Mouse (Mus musculus) stomach, embryonic 14.5 days (tissue): Measurements from ENCODE around the gene Nfib. TPM values are rescaled to one million over a fixed set of nuclear protein-coding genes. Genes with fewer than 3 reads are reported as not detected.
A peak's percentile ranks its signal among the peaks of the same experiment; 100 is the strongest.

Source experiments
- ATAC-seq: fragments of 200-750 bp; cut with Nextera tagmentation; 2 replicates; pipeline ENCODE4 v1.8.0; 2017; ENCODE audit warnings: low read depth, moderate TSS enrichment; ENCODE audit not compliant: insufficient number of reproducible peaks, insufficient read depth, low FRiP score
- H3K27ac ChIP-seq: fragments of 300-500 bp; sonication (generic); 2 replicates; pipeline ENCODE4 v1.5.1; 2014; ENCODE audit warnings: mild to moderate bottlenecking, low read length, moderate library complexity, mixed read lengths
- H3K27me3 ChIP-seq: fragments of 300-500 bp; sonication (generic); 2 replicates; pipeline ENCODE4 v1.6.1; 2014; ENCODE audit warnings: low read length, control low read depth, mixed read lengths; ENCODE audit not compliant: control insufficient read depth, insufficient read depth
- H3K36me3 ChIP-seq: fragments of 300-500 bp; sonication (generic); 2 replicates; pipeline ENCODE4 v1.6.1; 2014; ENCODE audit warnings: mild to moderate bottlenecking, control low read depth, low read length, moderate library complexity, mixed read lengths; ENCODE audit not compliant: control insufficient read depth, insufficient read depth
- H3K4me1 ChIP-seq: fragments of 300-500 bp; sonication (generic); 2 replicates; pipeline ENCODE4 v1.6.1; 2014; ENCODE audit warnings: low read length, control low read depth, mixed read lengths; ENCODE audit not compliant: control insufficient read depth, insufficient read depth
- H3K4me2 ChIP-seq: fragments of 300-500 bp; sonication (generic); replicated peaks from 2 replicates; pipeline ENCODE4 v1.6.1; 2014; ENCODE audit warnings: low read depth, low read length, control low read depth
- H3K4me3 ChIP-seq: fragments of 300-500 bp; sonication (generic); 2 replicates; pipeline ENCODE4 v1.5.1; 2014; ENCODE audit warnings: low read depth, low read length, control low read depth
- H3K9ac ChIP-seq: fragments of 300-500 bp; sonication (generic); replicated peaks from 2 replicates; pipeline ENCODE4 v1.6.1; 2014; ENCODE audit warnings: low read depth, mild to moderate bottlenecking, control low read depth, low read length, moderate library complexity, mixed read lengths
- H3K9me3 ChIP-seq: fragments of 300-500 bp; sonication (generic); 2 replicates; pipeline ENCODE4 v1.6.1; 2016; ENCODE audit warnings: low read depth, low read length, control low read depth; ENCODE audit not compliant: control insufficient read depth
- WGBS: fragments of 180-500 bp; shearing (Covaris S2); extraction: QIAGEN DNeasy Blood & Tissue Kit; methylation state at CpG from one replicate; pipeline ENCODE4 v1.1.7; 2014; 5-methylcytosine and 5-hydroxymethylcytosine counted together
- polyA plus RNA-seq: library from polyadenylated mRNA; unstranded; fragments of >200 nt; fragmentation: Nextera tagmentation; extraction: Ambion mirVana; gene quantifications from 2 replicates; pipeline ENCODE4 v1.2.1, GENCODE M21; 2014

The Nfib gene
- polyA plus RNA-seq, 1 experiment from 2014 or later = 94.5 TPM

GRCm38 (mm10) chr4:82399406-82400380, 305.9 kb downstream of the Nfib start:
- peak; percentile 60; the same call in 1 of the 2 replicates for ATAC-seq
- H3K4me1 ChIP-seq = peaks cover 35% of the 10 kb centered on the region
- no peaks in the 10 kb centered on the region for H3K27me3 ChIP-seq

GRCm38 (mm10) chr4:82398282-82398681, 307.3 kb downstream of the Nfib start:
- Histone ChIP-seq H3K27ac (no peak overlapping the region), H3K9ac (no peak overlapping the region), H3K27me3 (no peaks in the 10 kb centered on the region), H3K9me3 (no peaks in the 10 kb centered on the region), H3K4me2 (no peak overlapping the region), H3K4me1 (peaks cover 26% of the 10 kb centered on the region), H3K36me3 (no peaks in the 10 kb centered on the region), H3K4me3 (no peak overlapping the region)
- no peak for ATAC-seq
- WGBS = 78% methylated on average over 2 of the region's 2 CpGs

More at GRCm38 (mm10) chr4:82399406-82400380, 305.9 kb downstream of the Nfib start:
- no peak overlapping the region for H3K4me2 ChIP-seq
- no peak overlapping the region for H3K9ac ChIP-seq
- H3K27ac ChIP-seq = peak overlapping the region; percentile 40; the same call in 1 of the 2 replicates
- 48% methylated on average over 11 of the region's 11 CpGs for WGBS
- no peak overlapping the region for H3K4me3 ChIP-seq
- no peaks in the 10 kb centered on the region for H3K36me3 ChIP-seq
- H3K9me3 ChIP-seq = no peaks in the 10 kb centered on the region

- H3K4me2 ChIP-seq = no peak overlapping the region
- no peak overlapping the region for H3K27ac ChIP-seq
- H3K9ac ChIP-seq = no peak overlapping the region
- no peaks in the 10 kb centered on the region for H3K36me3 ChIP-seq
- no peaks in the 10 kb centered on the region for H3K27me3 ChIP-seq
- ATAC-seq = no peak
- no peaks in the 10 kb centered on the region for H3K9me3 ChIP-seq
- peaks cover 32% of the 10 kb centered on the region for H3K4me1 ChIP-seq
- no peak overlapping the region for H3K4me3 ChIP-seq
- WGBS = 80% methylated on average over 2 of the region's 2 CpGs
Observed at GRCm38 (mm10) chr4:82396805-82397204, 308.7 kb downstream of the Nfib start.

- Histone ChIP-seq H3K27ac (no peak overlapping the region), H3K27me3 (no peaks in the 10 kb centered on the region), H3K9me3 (no peaks in the 10 kb centered on the region), H3K4me2 (no peak overlapping the region), H3K36me3 (no peaks in the 10 kb centered on the region), H3K4me3 (no peak overlapping the region), H3K9ac (no peak overlapping the region), H3K4me1 (peaks cover 28% of the 10 kb centered on the region)
- 86% methylated on average over 4 of the region's 4 CpGs for WGBS
- ATAC-seq = no peak
Observed at GRCm38 (mm10) chr4:82396003-82396402, 309.5 kb downstream of the Nfib start.

- no peak for ATAC-seq
- 76% methylated on average over 4 of the region's 4 CpGs for WGBS
- no peak overlapping the region for H3K27ac ChIP-seq
Observed at GRCm38 (mm10) chr4:82394346-82394745, 311.2 kb downstream of the Nfib start.

GRCm38 (mm10) chr4:82393021-82393420, 312.5 kb downstream of the Nfib start:
- 74% methylated on average over 4 of the region's 4 CpGs for WGBS
- ATAC-seq = no peak

More at GRCm38 (mm10) chr4:82394346-82394745, 311.2 kb downstream of the Nfib start:
- Histone ChIP-seq H3K4me1 (peaks cover 17% of the 10 kb centered on the region), H3K4me2 (no peak overlapping the region), H3K9me3 (no peaks in the 10 kb centered on the region), H3K27me3 (no peaks in the 10 kb centered on the region), H3K4me3 (no peak overlapping the region), H3K36me3 (no peaks in the 10 kb centered on the region), H3K9ac (no peak overlapping the region)

GRCm38 (mm10) chr4:82392496-82392895, 313.1 kb downstream of the Nfib start:
- Histone ChIP-seq H3K4me2 (no peak overlapping the region), H3K27ac (peak overlapping the region; percentile 49; the same call in 1 of the 2 replicates), H3K27me3 (no peaks in the 10 kb centered on the region), H3K4me1 (peaks cover 15% of the 10 kb centered on the region), H3K36me3 (no peaks in the 10 kb centered on the region), H3K9ac (no peak overlapping the region), H3K9me3 (no peaks in the 10 kb centered on the region), H3K4me3 (no peak overlapping the region)
- no peak for ATAC-seq
- 66% methylated on average over 9 of the region's 9 CpGs for WGBS

More at GRCm38 (mm10) chr4:82393021-82393420, 312.5 kb downstream of the Nfib start:
- Histone ChIP-seq H3K9ac (no peak overlapping the region), H3K27ac (peak overlapping the region; percentile 49; the same call in 1 of the 2 replicates), H3K36me3 (no peaks in the 10 kb centered on the region), H3K4me1 (peaks cover 15% of the 10 kb centered on the region), H3K4me3 (no peak overlapping the region), H3K4me2 (no peak overlapping the region), H3K27me3 (no peaks in the 10 kb centered on the region), H3K9me3 (no peaks in the 10 kb centered on the region)

- WGBS = 68% methylated on average over 6 of the region's 6 CpGs
- no peaks in the 10 kb centered on the region for H3K9me3 ChIP-seq
- H3K4me1 ChIP-seq = peaks cover 15% of the 10 kb centered on the region
- ATAC-seq = no peak
- H3K36me3 ChIP-seq = no peaks in the 10 kb centered on the region
- peak overlapping the region; percentile 56; the same call in 1 of the 2 replicates for H3K27ac ChIP-seq
- H3K4me2 ChIP-seq = no peak overlapping the region
- H3K4me3 ChIP-seq = no peak overlapping the region
- no peak overlapping the region for H3K9ac ChIP-seq
- H3K27me3 ChIP-seq = no peaks in the 10 kb centered on the region
Observed at GRCm38 (mm10) chr4:82391726-82392472, 313.7 kb downstream of the Nfib start.
